Mouse (Mus musculus) right cerebral cortex, adult 2 months (tissue): ENCODE measurements around the gene Grm4.

Experiments used
- DNase-seq, 2 experiments: peaks; one replicate each; pipeline ENCODE4 v3.0.0; 2021 to 2022; ENCODE audit warnings: low spot score in 2 of 2

The Grm4 gene

DNA sequence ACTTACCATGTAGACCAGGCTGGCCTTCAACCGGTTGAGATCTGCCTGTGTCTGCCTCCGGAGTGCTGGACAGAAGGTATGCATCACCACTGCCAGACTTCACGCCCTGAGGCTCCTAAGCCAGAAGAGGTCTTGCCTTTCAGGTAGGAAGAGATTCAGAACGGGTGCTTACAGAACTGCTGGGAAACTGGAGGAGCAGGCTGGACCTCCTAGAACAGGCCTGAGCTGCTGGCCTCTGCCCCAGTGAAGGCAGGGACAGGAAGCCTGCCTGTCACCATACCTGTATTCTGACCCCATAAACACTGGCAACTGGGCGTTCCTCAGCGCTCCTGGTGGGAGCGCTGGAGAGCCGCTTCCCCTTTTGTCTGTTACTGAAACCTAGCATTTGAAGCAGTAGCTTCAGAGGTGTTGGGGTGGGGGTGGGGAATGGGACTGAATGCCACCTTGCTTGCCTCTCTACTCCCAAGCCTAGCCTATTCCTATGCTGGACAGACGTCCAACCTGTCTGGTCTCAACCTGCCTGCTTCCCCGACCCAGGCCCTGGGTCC is 30.3 kb upstream of the Grm4 start:
- DNase-seq: no peak

DNA sequence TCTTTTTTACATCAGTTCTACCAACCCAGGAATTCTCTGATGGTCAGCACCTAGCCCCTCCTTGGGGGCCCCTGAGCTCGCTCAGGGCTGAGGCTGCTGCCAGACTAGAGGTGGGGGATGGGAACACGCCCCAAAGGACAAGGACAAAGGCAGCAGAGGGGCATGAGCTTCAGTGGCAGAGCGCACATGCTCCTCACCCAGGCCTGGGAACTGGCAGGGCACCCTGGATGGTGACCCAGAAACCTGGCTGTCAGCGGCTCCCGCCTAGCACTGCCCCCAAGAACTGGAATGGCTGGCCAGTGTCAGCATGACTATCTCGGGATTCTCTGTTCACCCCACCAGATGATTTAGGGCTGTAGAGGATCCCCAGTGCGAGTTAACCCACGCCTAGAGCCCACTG is 28.0 kb upstream of the Grm4 start:
- no peak for DNase-seq

DNA sequence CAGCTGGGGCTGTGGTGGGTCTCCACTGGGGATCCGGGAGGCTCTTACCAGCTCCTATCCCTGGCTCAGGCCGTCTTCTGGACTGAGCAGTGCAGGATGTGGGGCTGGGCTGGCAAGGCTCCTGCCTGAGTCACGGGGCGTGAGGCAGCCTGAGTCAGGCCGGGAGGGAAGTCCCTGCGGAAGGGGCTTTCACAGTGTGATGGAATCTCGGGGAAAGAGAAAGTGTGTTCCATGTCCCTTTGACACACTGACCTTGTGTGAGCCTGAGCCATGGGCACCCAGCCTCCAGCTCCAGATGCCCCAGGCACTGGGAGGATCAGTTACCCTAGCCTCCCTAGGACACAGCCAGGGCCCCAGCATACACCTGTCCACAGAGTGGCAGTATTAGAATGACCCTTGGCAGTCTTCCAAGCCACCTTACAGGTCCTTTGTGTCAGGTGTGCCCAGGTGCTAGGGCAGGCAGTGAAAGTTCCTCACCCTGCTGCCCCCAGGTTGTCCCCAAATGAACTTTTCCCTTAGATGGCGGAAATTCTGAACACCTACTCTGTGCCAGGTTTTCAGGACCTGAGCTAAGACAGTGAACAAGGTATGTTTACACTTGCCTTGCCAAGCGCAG is 26.2 kb upstream of the Grm4 start:
- no peak for DNase-seq

DNA sequence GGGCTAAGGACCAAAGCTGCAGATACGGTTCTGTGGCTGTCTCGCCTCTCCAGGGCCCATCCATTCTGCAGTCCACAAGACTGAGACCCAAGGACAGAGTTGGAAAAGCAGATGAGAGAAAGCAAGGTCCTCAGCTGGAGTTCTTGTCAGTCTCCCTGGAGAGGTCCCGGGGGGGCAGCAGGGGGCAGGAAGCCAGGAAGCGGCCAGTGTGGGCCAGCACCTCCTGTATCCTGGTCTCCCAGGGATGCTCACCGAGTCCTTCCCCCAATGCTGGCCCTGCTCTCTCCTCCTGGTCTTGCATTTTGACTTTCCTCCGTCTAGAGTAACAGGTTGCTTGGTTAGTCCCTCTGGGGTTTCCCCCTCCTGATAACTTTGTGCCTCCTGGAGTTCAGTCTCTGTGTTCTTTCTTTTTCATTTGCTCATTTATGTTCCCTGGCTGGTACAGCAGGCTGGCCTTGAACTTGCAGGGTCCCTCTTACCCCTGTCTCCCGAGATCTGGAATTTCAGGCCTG is 25.4 kb upstream of the Grm4 start:
- no peak for DNase-seq

DNA sequence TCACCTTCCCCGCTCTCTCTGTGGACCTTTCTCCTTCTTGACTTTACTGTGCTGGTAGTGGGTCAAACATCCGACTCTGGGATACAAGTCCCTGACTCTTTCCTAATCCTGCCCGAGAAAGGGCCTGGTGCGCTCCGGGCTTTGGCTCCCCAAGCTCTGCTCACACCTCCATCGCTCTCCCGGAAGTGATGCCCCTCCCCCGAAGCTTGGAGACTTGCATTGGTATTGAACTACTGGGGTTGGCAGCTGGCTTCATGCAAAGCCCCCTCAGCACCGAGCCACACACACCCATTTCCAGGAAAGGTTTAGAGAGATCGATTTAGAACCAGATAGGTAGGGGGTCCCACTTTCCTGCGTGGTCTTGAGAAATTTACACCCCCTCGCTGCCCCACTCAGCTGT is 24.8 kb upstream of the Grm4 start:
- DNase-seq: no peak

DNA sequence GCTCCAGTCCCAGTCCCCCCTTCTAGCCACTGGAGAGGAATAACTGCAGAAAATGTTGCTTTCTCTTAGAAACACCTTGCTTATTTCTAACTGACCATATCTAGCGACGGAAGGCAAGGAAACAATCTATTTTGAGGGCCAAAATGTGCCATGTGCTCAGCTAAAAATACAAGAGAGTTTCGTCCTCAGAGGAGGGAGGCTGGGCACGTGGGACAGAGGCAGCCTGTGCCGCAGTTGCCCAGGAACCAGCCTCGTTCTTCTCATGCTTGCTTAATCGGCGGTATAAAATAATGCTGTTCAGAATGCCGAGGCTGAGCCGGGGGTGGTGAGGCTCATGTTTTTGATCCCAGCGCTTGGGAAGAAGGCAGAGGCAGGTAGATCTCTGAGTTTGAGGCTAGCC is 23.3 kb upstream of the Grm4 start:
- DNase-seq: peak in 1 of 2 experiments; percentile 60

DNA sequence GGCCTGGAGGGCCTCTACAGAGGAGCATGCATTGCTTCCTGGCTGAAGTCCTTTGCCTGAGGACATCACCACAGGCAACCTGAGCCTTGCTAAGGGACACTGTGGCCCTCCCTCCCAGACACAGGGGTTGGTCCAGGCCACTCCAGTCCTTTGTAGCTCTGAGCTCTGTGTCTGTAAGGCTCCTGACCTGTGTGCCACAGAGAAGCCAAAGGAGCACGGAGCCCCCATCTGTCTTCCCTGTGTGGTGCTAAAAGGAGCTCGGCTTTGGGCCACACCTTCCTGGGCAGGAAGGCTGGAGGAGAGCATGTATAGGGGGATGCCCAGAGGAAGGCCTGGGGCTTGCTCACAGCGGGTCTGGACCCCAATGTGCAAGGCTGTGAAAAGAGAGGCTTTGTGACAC is 20.8 kb upstream of the Grm4 start:
- DNase-seq: no peak

DNA sequence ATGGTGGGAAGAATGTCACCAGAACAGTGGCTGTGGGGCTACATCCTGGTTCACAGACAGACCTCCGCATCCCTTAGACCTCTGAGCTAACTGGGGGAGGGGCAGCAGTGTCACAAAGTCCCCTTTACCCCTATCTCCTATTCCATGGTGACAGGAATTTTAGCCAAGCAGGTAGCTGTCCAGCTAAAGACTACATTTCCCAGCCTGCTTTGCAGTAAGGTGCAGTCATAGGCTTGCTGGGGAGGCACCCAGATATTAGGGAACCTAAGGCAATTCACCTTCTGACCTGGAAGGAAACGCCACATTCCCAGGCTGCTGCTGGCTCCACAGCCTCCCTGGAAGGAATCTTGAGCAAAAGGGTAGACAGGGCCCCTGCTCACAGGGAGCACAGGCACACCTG is 20.1 kb upstream of the Grm4 start:
- DNase-seq: no peak

DNA sequence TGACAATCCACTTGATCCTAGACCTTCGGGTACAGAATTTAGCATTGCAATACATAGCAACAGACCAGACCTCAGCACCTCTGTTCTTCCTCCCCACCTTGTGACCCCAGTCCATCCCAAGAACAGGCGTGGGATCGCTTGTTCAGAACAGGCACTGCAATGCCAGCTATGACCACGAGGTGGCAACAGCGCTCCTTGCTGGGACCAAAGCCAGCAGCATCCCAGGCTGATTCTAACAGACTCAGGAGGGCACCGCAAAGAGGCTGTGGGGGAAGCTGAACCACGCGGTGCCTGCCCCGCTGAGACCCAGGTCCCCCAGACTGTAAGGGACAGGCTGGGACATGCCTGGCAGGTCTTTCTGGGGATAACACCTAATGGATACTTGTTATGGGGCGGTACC is 13.5 kb upstream of the Grm4 start:
- DNase-seq: peak; percentile 92 to 95

DNA sequence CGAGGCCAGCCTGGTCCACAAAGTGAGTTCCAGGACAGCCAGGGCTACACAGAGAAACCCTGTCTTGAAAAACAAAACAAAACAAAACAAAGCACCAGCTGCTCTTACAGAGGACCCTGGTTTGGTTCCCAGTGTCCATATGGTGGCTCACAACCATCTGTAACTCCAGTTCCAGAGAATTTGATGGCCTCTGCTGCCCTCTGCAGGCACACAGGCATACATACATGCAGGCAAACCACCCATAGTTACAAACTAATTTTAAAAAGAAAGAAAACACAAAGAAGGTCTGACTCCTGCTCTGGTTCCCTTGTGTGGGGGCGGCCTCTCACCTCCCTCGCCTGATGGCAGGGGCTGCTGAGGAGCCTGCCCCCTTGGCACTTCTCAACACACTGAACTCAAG is 12.2 kb upstream of the Grm4 start:
- no peak for DNase-seq

DNA sequence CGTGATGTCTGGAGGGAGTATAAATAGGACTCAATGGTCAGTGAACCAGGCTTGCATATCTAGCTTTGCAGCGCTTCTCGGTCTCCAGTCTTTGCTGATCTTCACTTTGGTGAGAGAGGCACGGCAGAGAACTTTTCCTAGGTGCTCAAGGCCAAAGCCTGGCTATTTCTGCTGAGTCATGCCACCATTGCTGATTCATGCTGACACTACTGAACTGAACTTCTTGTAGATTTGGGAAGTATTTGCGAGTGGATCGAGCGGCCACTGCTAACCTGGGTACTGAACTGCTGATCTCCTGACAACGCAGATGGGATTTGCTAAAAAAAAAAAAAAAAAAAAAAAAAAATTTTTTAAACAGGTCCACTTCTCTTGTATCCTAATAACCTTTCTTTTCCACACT is 10.9 kb upstream of the Grm4 start:
- no peak for DNase-seq

DNA sequence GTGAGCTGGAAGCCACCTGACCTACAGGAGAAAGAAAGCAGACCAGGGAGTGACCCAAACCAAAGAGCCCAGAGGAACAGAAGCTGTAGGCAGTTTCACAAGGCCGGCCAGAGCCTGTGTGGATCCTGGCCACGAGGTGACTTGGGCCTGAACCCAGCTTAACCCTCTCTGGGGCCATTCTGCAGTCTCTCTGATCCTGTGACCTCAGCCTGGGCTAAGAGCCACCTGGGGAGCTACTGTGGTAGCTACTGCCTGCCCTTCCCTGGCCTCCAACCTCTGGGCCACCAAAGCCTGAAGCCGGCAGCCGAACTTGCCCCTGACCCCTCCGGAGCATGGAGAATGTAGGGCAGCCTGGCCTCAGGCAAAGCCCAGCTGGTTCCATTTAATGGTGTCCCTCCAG is 7.6 kb upstream of the Grm4 start:
- DNase-seq: no peak

DNA sequence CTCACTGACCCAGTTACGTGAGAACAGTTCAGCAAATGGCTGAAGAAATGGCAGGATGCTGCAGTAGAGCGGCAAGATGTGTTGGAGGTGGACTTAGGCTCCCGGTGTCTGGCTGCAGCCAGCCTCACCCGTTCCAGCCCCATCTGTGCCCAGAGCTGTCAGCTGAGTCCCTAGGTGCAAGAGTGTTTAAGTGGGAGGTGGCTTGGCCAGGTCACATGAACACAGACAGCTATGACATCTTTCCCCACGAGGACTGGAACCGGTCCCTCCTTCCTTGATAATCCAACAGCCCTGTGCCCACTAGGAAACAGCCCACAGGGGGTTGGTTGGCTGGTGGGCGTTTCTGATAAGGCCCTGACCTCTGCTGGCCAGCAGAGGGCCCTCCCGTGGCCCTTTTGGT is 6.8 kb upstream of the Grm4 start:
- no peak for DNase-seq

DNA sequence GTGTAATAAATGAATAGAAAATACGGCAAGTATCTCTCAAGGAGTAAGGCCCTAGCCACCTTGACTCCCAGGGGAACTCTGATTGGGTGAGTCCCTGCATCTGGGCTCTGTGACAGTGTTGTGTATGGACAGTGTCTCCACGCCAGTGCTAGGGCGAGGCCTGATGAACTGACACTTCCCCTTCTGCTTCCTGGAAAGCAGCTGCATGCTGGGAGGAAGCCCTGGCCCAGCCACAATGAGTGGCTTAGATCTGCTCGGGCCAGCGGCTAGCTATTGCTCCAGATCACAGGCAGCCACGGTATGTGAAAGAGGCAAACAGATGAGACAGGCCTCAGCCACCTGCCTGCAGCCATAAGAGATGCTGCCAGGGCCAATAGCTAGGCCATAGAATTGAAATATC is 6.0 kb upstream of the Grm4 start:
- DNase-seq: no peak

DNA sequence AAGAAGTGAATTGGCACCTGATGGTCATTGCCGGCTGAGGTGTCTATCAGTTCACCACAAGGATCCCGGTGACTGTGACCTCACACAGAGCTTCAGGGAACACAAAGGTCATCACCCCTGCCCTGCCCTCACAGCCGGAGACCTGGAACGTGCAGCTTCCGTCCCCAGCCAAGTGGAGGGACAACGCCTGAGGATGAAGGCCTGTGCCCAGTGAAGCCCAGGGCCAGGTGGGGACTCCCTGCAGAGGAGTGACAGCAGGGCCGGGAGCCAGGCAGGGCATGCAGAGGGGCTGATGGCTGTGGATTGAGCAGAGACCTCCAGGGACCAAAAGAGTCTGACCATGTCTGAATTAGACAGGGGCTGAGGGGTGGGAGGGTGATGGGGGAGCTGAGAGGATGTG is 1.9 kb upstream of the Grm4 start:
- DNase-seq: no peak

DNA sequence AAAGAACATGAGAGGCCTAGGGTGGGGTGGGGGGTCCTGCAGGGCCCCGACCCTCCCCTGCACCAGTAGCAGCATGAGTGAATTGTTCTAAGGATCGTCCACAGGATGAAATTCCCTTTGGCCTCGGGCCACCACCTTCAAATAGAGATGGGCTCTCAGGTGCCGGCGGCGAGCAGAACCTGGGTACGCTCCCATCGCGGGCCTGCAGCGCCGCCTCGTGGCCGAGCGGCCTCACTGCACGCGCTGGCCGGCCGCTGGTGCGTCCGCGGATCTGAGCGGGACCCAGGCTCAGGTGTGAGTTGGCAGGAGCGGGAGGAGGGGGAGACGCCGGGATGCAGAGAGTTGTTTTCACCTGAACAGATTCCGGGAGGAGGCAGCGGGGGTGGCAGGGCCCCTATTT is 646 bp downstream of the Grm4 start:
- peak; percentile 57 to 60 for DNase-seq

DNA sequence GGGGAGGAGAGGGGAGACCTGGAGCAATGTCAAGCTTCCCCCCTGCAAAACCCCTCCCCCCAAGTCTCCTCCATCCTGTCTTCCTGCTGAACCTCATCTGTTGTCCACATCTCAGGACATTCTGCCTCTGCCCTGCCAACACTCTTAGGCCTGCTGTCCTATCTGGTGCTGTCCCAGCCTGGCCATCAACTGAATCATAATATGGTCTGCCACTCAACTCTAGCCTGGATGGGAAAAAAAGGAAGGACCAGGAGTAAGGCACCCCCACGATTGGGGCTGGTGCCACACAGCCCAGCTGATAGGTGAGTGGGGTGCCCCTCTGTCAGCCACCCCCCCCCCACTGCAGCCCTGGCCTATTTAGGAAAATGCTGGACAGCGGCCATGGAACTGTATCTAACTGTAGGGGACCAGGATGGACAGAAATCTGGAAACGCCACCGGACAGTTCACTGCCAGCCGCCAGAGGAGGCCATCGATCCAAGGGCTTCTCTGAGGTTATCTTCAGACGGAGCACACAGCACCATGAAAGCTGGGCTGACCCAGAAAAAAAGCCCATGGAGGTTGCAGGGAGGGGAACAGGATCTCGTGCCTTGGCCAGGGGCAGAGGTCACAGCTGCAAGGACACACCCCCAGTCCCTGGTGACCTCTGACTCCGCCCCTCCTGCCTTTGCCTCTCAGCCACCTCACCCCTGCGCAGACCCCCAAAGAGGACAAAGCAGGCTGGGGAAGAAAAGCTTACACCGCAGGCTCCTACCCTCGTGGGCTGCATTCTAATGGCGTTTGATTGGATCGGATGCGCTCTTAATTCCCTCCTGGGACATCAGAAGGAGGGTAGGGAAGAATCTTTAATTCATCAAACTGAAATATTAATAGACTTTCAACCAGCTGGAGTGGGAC is 2.3 kb downstream of the Grm4 start:
- DNase-seq: no peak

DNA sequence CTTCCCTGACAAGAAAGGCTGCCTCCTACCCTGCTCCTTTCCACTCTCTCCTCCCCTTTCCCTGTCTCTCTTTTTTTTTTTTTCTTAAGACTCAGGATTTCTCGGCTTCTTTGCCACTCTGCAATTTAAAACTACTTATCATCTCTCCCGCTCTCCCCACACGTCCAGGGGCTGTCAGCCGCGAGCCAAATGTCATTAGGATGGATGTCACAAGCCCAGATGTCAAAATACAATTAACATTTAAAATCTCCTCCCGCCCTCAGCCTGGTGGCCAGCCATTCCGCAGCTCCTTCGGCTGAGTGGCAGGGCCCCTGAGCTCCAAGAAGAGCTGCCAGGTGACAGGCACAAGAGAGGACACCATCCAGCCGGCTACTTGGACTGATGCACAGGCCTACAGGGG is 2.9 kb downstream of the Grm4 start:
- DNase-seq: no peak

DNA sequence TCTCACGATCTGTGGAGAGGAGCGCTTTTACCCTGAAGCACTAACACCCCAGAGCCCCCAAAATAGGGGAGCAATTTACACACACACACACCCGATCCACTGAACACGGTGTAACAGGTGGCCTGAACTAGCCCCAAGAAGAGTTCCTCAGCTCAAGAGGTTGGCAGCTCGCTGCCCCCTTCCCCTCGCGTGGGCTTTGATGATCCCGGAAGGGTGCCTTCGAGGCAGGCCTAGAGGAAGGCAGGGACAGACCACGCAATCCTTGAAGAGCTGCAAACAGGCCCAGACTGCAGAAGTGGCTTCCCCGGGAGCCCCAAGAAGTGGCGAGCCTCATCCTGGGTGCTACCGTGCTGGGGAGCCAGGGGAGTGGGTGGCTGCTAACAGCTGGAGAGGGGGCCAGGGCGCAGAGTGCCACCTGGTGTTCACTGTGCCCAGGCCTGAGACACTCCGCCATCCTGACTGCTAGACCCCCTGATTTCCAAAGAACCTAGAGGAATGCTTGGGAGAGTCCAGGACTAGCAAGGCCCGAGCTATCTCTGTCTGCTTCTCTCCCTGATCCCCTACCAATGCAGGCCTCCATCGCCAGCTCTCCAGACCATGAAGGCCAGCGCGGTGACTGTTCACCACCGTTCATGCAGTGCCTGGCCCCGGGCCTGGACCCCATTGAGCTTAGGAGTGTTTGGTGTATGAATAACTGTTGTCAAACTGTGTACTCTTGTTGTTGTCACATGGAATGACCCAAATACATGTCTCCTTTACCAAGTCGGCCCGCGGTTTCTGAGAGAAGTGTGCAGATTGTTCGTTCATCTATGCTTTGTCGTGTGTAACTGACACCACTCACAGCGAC is 7.1 kb downstream of the Grm4 start:
- peak in 1 of 2 experiments; percentile 13 for DNase-seq

DNA sequence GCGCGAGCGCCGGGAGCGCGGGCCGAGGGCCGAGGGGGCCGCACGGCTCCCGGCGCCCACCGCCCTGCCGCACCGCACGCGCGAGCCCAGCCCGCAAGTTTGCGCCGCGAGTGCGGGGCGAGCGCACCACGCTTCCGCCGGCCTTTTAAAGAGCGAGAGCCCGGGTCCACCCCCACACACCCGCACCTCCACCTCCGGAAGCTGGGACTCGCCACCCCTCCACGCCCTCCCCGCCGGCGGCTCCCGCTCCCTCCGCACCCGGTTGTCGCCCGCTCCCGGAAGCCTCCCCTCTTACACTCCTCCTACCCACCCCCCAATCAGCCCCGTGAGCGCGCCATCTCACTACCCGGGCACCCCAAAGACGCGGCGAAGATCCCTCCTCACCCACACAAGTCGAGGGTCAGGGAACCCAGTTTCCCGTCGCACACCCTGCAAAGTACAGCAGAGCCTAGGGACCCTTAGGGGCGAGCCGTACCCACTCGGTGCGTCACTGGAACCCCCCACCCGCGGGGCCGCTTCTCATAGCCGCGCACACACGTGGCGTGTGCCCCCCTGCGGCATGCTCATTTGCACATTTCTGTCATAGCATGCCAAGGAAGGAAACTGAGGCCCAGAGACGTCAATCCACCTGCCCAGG is 7.8 kb downstream of the Grm4 start:
- DNase-seq: peak; percentile 14 to 27

DNA sequence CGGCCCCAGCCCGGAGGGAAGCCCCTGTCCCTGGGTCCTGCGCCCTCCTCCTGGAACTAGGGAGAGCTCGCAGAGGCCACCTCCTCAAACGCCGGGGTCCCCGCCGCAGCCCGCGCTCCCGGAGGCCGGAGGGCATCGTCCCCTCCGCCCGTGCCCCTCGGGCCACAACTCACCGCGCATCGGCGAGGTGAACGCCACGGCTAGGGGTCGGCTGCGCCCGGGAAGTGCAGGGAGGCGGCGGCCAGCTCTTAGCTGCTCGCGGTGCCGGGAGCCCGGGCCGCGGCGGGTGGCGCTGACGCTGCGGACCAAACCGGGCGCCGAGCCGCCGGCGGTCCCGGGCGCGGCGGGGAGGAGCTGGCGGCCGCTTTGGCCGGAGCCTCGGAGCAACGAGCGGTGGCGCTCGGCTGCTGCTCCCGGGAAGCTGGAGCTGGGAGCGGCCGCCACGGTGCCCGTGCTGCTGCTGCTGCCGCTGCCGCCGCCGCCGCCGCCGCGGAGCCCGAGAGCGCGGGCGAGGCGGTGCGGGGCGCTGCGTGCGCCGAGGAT is 8.5 kb downstream of the Grm4 start:
- peak in 1 of 2 experiments; percentile 28 for DNase-seq
